Mouse (Mus musculus) erythroid progenitor cell, adult 5-6 weeks (primary cell): ENCODE measurements at regions not wholly inside any gene's neighbourhood (a gene's known extent, or its start where the extent isn't known, plus 50 kb on each side); places are given as distances from the start of the nearest gene placed in this dataset.
"Not testable (repeated sequence)": the region's sequence is repeated elsewhere in the genome, so short reads cannot be mapped to it uniquely, and the experiment has no call there.

Experiments used
- ATAC-seq: replicated peaks from 2 replicates; pipeline ENCODE4 v1.8.0; 2016; ENCODE audit warnings: moderate number of reproducible peaks, mild to moderate bottlenecking, moderate TSS enrichment, inconsistent platforms; ENCODE audit not compliant: poor library complexity, low FRiP score, severe bottlenecking

GRCm38 (mm10) chr9:78769168-78769567 is 153.8 kb downstream of the Cd109 start:
- no peak for ATAC-seq

- ATAC-seq, result no peak
Measured at GRCm38 (mm10) chr9:78773936-78774335, 158.6 kb downstream of the Cd109 start.

- no peak for ATAC-seq
Measured at GRCm38 (mm10) chr9:78775462-78775861, 160.1 kb downstream of the Cd109 start.

- no peak for ATAC-seq
Measured at GRCm38 (mm10) chr9:78780595-78780994, 165.2 kb downstream of the Cd109 start.

GRCm38 (mm10) chr9:78782297-78782696 is 167.0 kb downstream of the Cd109 start:
- no peak for ATAC-seq

- no peak for ATAC-seq
Measured at GRCm38 (mm10) chr9:78782860-78783259, 167.5 kb downstream of the Cd109 start.

GRCm38 (mm10) chr9:78787866-78788265 is 172.5 kb downstream of the Cd109 start:
- no peak for ATAC-seq

GRCm38 (mm10) chr9:78789703-78790102 is 174.4 kb downstream of the Cd109 start:
- ATAC-seq, result no peak

- no peak for ATAC-seq
Measured at GRCm38 (mm10) chr9:78790155-78790554, 174.8 kb downstream of the Cd109 start.

GRCm38 (mm10) chr9:78795801-78796200 is 180.5 kb downstream of the Cd109 start:
- no peak for ATAC-seq

- ATAC-seq, result no peak
Measured at GRCm38 (mm10) chr9:78817221-78817620, 201.9 kb downstream of the Cd109 start.

GRCm38 (mm10) chr9:78821554-78822212 is 206.3 kb downstream of the Cd109 start:
- peak; percentile 42; the same call in 1 of the 2 replicates for ATAC-seq

- no peak for ATAC-seq
Measured at GRCm38 (mm10) chr9:78844969-78845683, 229.8 kb downstream of the Cd109 start.

- ATAC-seq, result no peak
Measured at GRCm38 (mm10) chr9:78846110-78846509, 230.8 kb downstream of the Cd109 start.

- no peak for ATAC-seq
Measured at GRCm38 (mm10) chr9:78847890-78848563, 232.7 kb downstream of the Cd109 start.

- not testable (repeated sequence) for ATAC-seq
Measured at GRCm38 (mm10) chr9:78848564-78848893, 233.2 kb downstream of the Cd109 start.

GRCm38 (mm10) chr9:78856981-78857380 is 241.6 kb downstream of the Cd109 start:
- no peak for ATAC-seq

GRCm38 (mm10) chr9:78859956-78860355 is 244.6 kb downstream of the Cd109 start:
- ATAC-seq, result no peak

GRCm38 (mm10) chr9:78872561-78872960 is 257.2 kb downstream of the Cd109 start:
- ATAC-seq, result no peak

- ATAC-seq, result no peak
Measured at GRCm38 (mm10) chr9:78879955-78880642, 264.8 kb downstream of the Cd109 start.
